Mouse (Mus musculus) cortical plate, adult 2 months (tissue): ENCODE data around the gene Emd.

Experiments used
- CTCF ChIP-seq: fragments of 200-500 bp; IDR thresholded peaks from 2 replicates; pipeline ENCODE4 v1.5.1; 2011; ENCODE audit warnings: mild to moderate bottlenecking, control low read depth, low read length; ENCODE audit not compliant: insufficient read depth; ENCODE audit errors: extremely low read depth
- POLR2A ChIP-seq: fragments of 200-500 bp; IDR thresholded peaks from 2 replicates; pipeline ENCODE4 v1.6.1; 2011; ENCODE audit warnings: mild to moderate bottlenecking, low read length, control low read depth; ENCODE audit not compliant: insufficient read depth; ENCODE audit errors: extremely low read depth

GRCm38 (mm10) chrX:74277916-74278315 is 23.4 kb downstream of the Emd start:
- no peak for TF ChIP-seq POLR2A
- TF ChIP-seq CTCF = no peak
